Mouse (Mus musculus) embryo, embryonic 10 days (tissue): ENCODE measurements around the gene Rem1.

Experiments
- DNase-seq: peaks from one replicate; pipeline ENCODE4 v3.0.0-alpha.2; 2015; ENCODE audit warnings: low spot score

Rem1 gene

GRCm38 (mm10) chr2:152626774-152627591, at the start of gene Rem1:
Gene Rem1 (plus strand): TSS chr2:152626951.
- peak; percentile 44 for DNase-seq

- no peak for DNase-seq
Measured at GRCm38 (mm10) chr2:152580107-152580506, 46.6 kb upstream of the Rem1 start, which contains the start of gene Defb19. Gene Defb19 (minus strand): TSS chr2:152580312.

GRCm38 (mm10) chr2:152580612-152581011, 46.1 kb upstream of the Rem1 start:
- DNase-seq = no peak

GRCm38 (mm10) chr2:152586926-152587560, 39.7 kb upstream of the Rem1 start:
- DNase-seq = peak; percentile 28

GRCm38 (mm10) chr2:152588450-152588849, 38.3 kb upstream of the Rem1 start:
- DNase-seq = no peak

GRCm38 (mm10) chr2:152589021-152589420, 37.7 kb upstream of the Rem1 start:
- DNase-seq = no peak

GRCm38 (mm10) chr2:152599299-152599698, 27.5 kb upstream of the Rem1 start, which contains the start of gene Defb45:
Gene Defb45 (minus strand): TSS chr2:152599399.
- no peak for DNase-seq

GRCm38 (mm10) chr2:152600076-152600475, 26.7 kb upstream of the Rem1 start:
- no peak for DNase-seq

- DNase-seq = no peak
Measured at GRCm38 (mm10) chr2:152601275-152601960, 25.3 kb upstream of the Rem1 start.

GRCm38 (mm10) chr2:152604057-152604456, 22.7 kb upstream of the Rem1 start, which contains the start of gene Defb36:
Gene Defb36 (plus strand): TSS chr2:152604327.
- DNase-seq = no peak

GRCm38 (mm10) chr2:152607746-152608145, 19.0 kb upstream of the Rem1 start:
- DNase-seq = peak; percentile 40

GRCm38 (mm10) chr2:152608719-152609118, 18.0 kb upstream of the Rem1 start:
- DNase-seq = no peak

- no peak for DNase-seq
Measured at GRCm38 (mm10) chr2:152612193-152612592, 14.6 kb upstream of the Rem1 start.

- peak; percentile 80 for DNase-seq
Measured at GRCm38 (mm10) chr2:152615563-152615962, 11.2 kb upstream of the Rem1 start.

- no peak for DNase-seq
Measured at GRCm38 (mm10) chr2:152616470-152616869, 10.3 kb upstream of the Rem1 start.

- DNase-seq = peak; percentile 24
Measured at GRCm38 (mm10) chr2:152617374-152617773, 9.4 kb upstream of the Rem1 start.

- DNase-seq = no peak
Measured at GRCm38 (mm10) chr2:152620367-152621134, 6.2 kb upstream of the Rem1 start.

GRCm38 (mm10) chr2:152622151-152622550, 4.6 kb upstream of the Rem1 start:
- DNase-seq = no peak

- DNase-seq = no peak
Measured at GRCm38 (mm10) chr2:152622953-152623352, 3.8 kb upstream of the Rem1 start, which contains the start of gene Defb25. Gene Defb25 (minus strand): TSS chr2:152623053.

GRCm38 (mm10) chr2:152624566-152624965, 2.2 kb upstream of the Rem1 start:
- DNase-seq = no peak

- DNase-seq = no peak
Measured at GRCm38 (mm10) chr2:152625256-152625655, 1.5 kb upstream of the Rem1 start.

- no peak for DNase-seq
Measured at GRCm38 (mm10) chr2:152628066-152628465, 1.3 kb downstream of the Rem1 start.
